Mouse (Mus musculus) right cerebral cortex, adult 2 months (tissue): Measurements from ENCODE around the gene Vps35l.

Experiments
- DNase-seq, 2 experiments: peaks; one replicate each; pipeline ENCODE4 v3.0.0; 2021 to 2022; ENCODE audit warnings: low spot score in 2 of 2

Gene Vps35l

GRCm38 (mm10) chr7:118821356-118821755, 81.3 kb downstream of the Vps35l start:
- DNase-seq, result no peak

DNA sequence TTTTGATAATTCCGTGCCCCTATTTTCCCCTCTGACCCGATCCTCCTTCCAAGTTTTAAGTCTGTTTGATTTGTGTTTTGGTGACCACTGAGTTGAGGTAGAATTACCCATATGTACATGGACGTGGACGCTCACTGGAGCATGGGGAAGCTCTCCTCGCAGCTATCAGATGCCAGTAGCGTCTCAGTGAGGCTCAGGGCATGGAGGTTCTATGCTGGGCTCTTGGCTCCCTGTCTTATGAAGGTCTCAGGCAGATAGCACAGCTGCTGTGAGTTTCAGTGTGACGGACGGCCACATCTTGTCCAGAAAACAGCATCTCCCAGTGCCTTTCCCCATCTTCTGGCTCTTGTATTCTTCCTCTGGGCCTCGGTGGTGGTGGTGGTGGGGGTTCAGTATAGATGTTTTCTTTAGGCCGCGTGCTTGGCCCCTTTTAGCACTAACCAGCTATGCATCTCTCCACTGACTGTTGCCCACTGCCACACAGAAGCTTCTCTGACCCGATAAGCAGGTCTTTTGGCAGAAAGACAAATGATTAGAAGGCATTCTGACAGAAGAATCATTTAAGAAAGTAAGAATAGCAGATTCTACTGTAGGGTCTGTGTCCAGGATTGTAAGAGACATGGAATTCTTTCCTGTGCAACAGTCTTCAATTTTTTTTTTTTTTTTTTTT, 82.0 kb downstream of the Vps35l start:
- no peak for DNase-seq

GRCm38 (mm10) chr7:118824451-118824850, 84.4 kb downstream of the Vps35l start:
- no peak for DNase-seq

- no peak for DNase-seq
These were observed 88.0 kb downstream of the Vps35l start for GRCm38 (mm10) chr7:118827975-118828416.

DNA sequence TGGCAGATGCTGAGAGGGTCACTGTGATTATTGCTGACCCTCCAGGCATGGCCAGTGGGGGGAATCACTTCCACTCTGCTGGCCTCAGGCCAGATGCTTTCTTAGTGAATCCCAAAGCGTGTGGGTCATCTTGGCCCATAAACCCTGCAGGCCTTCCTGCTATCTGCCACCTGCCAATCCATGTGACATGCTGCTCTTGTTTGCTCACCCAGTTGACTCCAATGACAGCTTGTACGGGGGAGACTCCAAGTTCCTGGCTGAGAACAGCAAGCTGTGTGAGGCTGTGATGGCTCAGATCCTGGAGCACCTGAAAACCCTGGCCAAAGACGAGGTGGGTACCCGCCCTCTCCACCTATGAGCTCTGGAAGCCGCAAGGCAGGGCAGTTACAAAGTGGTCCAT, 97.9 kb downstream of the Vps35l start:
- no peak for DNase-seq

GRCm38 (mm10) chr7:118841030-118841745, 101.2 kb downstream of the Vps35l start:
- peak; percentile 24 to 29 for DNase-seq

- DNase-seq, result peak in 1 of 2 experiments; percentile 23
These were observed 101.8 kb downstream of the Vps35l start for GRCm38 (mm10) chr7:118841796-118842195.

GRCm38 (mm10) chr7:118842938-118843337, 102.9 kb downstream of the Vps35l start:
- no peak for DNase-seq

- DNase-seq, result no peak
These were observed 105.1 kb downstream of the Vps35l start for GRCm38 (mm10) chr7:118845141-118845540.

GRCm38 (mm10) chr7:118846329-118846728, 106.3 kb downstream of the Vps35l start:
- no peak for DNase-seq

DNA sequence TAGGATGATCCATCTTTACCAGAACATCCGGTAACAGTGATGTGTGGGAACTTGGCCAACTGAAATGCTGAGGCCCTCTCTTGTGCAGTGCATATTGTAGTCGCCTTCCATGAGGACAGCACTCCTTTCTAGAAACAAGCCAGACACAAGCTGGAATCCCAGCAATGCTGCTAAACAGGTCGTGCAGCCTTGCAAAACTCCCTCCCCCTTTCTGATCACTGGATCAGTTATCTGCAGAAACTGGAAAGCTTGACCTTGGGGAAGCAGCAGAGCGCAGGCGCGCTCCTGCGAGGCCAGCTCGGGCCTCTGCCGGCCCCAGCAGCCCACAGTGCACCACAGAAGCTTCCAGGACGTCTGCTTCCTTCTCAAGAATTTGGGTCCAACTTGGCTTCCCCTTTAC, 108.8 kb downstream of the Vps35l start:
- DNase-seq, result no peak

DNA sequence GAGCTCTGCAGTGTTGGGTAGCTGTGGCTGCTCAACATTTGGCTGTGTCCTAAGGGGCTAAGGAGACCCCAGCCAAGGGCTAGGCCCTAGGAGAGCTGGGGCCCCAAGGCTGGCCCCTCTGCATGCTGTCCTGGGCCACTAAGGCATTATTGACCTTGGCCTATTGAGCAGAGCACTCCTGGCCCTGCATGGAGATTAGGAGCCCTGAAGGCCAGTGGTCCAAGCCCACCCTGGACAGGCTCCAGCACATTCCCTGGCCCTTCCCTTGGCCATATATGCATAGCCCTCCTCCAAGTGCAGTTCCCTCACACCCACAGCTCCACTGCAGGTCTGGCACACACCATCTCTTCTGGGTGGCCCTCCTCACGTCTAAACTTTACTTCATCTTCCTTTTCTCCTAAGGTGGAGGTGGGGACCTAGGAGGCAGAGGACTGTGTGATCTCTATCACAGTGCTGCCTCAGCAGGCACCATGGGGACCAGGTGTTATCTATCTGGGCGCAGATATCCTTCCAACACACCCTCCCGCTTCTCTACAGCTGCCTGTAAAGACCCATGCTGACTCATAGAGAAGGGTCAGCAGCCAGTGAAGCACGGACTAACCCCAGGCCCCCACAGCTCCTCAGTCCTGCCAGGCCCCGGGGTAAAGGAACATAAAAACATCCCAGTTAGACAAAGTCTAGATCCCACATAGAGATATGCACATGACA, 109.7 kb downstream of the Vps35l start:
- no peak for DNase-seq

DNA sequence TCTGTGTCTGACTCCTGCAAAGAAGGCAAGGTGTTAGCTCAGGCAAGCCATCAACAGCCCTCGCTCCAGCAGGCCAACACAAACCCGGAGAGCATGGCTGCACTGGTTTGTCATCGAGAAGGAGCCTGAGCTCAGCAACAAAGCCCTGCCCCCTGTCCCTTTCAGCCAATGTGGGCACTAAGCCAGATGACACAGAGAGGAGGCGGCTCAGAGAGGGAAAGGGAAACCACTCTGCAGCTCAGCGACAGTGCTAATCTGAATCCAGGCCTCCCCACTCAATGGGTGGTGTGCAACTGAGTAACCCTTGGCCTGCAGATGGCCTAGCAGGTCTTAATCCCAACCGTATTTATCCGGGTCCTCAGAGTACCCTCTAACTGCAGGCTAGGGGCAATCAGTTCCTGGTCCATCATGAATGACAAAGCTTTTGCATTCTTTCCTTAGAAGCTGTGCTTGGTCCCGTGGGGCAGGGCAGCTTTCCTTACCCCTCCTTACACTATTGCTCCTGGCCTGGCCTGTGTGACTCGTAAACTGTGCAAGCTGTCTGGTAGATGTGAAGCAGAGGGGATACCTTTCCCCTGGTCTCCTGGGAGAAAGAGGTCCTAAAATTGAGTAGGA, 110.8 kb downstream of the Vps35l start:
- no peak for DNase-seq

DNA sequence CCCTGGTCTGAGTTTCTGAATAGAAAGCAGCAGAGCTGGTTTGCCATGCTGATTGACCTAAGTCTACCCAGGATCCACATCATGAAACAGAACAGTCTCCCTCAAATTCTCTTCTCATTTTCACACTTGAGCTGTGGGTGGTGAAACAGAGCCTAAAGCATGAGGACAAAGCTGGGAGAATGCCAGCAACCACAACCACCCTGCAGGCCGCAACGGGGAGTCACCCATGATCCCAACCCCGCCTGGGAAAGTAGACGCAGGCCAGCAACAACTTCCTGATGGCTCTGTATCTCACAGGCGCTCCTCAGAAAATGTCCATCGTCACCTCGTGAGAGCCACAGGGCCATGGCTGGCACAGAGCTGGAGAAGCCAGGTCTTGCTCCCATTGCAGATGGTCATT, 111.5 kb downstream of the Vps35l start:
- no peak for DNase-seq

- DNase-seq, result no peak
These were observed 112.6 kb downstream of the Vps35l start for GRCm38 (mm10) chr7:118852611-118853010.

DNA sequence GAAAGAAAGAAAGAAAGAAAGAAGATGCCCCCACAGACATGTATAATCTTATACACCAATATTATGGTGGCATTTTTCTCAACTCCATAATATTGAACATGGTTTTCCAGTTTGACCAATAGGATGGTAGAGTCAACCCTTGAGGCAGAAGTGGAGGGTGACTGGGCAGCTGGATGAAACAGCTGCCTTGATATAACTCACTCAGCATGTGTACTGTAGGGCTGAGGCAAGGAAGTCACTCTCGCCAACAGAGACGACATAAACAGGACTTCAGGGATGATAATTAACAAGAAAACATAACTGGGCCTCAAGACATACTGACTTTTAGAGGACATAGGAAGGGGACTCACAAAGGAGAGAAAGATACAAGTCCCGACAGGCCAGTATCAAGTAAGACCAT, 114.6 kb downstream of the Vps35l start:
- DNase-seq, result no peak

GRCm38 (mm10) chr7:118855171-118855876, 115.3 kb downstream of the Vps35l start, which contains the start of gene Iqck:
Gene Iqck (plus strand): TSS chr7:118855752.
- DNase-seq, result peak; percentile 94 to 95

GRCm38 (mm10) chr7:118855877-118856304, 115.9 kb downstream of the Vps35l start, which contains the start of gene Knop1:
Gene Knop1 (minus strand): TSS chr7:118856254.
- no peak for DNase-seq

DNA sequence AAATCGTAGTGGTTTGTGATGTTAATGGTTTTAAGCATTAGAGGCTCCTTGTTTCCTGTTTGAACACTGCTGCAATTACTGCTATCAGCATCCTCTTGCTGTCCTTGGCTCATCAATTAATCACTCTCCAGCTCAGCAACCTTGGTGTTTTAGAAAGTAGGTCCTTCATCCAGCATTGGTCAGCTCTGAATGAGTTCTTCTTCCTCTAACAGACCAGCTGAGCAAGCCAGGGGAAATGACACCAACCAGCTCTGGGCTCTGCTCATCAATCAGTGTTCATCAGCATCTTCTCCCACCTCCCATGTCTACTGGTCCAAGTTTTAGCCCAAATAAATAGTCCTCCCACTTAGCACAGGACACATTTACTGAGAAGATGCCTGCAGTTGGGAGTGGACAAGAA, 118.6 kb downstream of the Vps35l start:
- DNase-seq, result no peak

- no peak for DNase-seq
These were observed 125.3 kb downstream of the Vps35l start for GRCm38 (mm10) chr7:118865362-118865761.

GRCm38 (mm10) chr7:118879466-118880029, 139.5 kb downstream of the Vps35l start:
- DNase-seq, result no peak
